Mouse (Mus musculus) MEL (cell line): ENCODE results near the gene D230025D16Rik.

ENCODE experiments used
- BHLHE40 ChIP-seq: IDR thresholded peaks from 2 replicates; pipeline ENCODE4 v1.6.1; 2012; ENCODE audit warnings: low read depth, mild to moderate bottlenecking, inconsistent platforms, low read length, improper control_type of control experiment, borderline replicate concordance
- CHD1 ChIP-seq: IDR thresholded peaks from 2 replicates; pipeline ENCODE4 v1.6.1; 2012; ENCODE audit warnings: low read depth, mild to moderate bottlenecking, inconsistent platforms, low read length, improper control_type of control experiment
- CTCF ChIP-seq, 3 experiments: IDR thresholded peaks in 2 of 3; conservative IDR thresholded peaks in 1 of 3; 2 replicates each; pipeline ENCODE4 v1.5.1; 2011 to 2012; ENCODE audit warnings: low read length in 3 of 3, low read depth in 2 of 3, mild to moderate bottlenecking in 2 of 3, improper control_type of control experiment in 1 of 3, inconsistent platforms in 1 of 3, mixed read lengths in 1 of 3, moderate library complexity in 1 of 3; ENCODE audit not compliant: control insufficient read depth in 1 of 3, insufficient read depth in 1 of 3, poor library complexity in 1 of 3, severe bottlenecking in 1 of 3
- JUND ChIP-seq: IDR thresholded peaks from 2 replicates; pipeline ENCODE4 v1.6.1; 2011; ENCODE audit warnings: low read depth, mild to moderate bottlenecking, improper control_type of control experiment, low read length
- POLR2A ChIP-seq, 2 experiments: IDR thresholded peaks; 2 replicates each; pipeline ENCODE4 v1.6.1; 2011 to 2012; ENCODE audit warnings: low read length in 2 of 2, mild to moderate bottlenecking in 2 of 2, control low read depth in 1 of 2, improper control_type of control experiment in 1 of 2, low read depth in 1 of 2, moderate library complexity in 1 of 2; ENCODE audit not compliant: control insufficient read depth in 1 of 2, insufficient read depth in 1 of 2, poor library complexity in 1 of 2
- POLR2AphosphoS2 ChIP-seq: IDR thresholded peaks from 2 replicates; pipeline ENCODE4 v1.6.1; 2011; ENCODE audit warnings: low read length, improper control_type of control experiment
- TCF12 ChIP-seq: IDR thresholded peaks from 2 replicates; pipeline ENCODE4 v1.6.1; 2014; ENCODE audit warnings: low read depth, mild to moderate bottlenecking, inconsistent platforms, low read length, improper control_type of control experiment, moderate library complexity
- ZKSCAN1 ChIP-seq: IDR thresholded peaks from 2 replicates; pipeline ENCODE4 v1.6.1; 2012; ENCODE audit warnings: low read depth, mild to moderate bottlenecking, inconsistent platforms, low read length, improper control_type of control experiment, moderate library complexity

DNA sequence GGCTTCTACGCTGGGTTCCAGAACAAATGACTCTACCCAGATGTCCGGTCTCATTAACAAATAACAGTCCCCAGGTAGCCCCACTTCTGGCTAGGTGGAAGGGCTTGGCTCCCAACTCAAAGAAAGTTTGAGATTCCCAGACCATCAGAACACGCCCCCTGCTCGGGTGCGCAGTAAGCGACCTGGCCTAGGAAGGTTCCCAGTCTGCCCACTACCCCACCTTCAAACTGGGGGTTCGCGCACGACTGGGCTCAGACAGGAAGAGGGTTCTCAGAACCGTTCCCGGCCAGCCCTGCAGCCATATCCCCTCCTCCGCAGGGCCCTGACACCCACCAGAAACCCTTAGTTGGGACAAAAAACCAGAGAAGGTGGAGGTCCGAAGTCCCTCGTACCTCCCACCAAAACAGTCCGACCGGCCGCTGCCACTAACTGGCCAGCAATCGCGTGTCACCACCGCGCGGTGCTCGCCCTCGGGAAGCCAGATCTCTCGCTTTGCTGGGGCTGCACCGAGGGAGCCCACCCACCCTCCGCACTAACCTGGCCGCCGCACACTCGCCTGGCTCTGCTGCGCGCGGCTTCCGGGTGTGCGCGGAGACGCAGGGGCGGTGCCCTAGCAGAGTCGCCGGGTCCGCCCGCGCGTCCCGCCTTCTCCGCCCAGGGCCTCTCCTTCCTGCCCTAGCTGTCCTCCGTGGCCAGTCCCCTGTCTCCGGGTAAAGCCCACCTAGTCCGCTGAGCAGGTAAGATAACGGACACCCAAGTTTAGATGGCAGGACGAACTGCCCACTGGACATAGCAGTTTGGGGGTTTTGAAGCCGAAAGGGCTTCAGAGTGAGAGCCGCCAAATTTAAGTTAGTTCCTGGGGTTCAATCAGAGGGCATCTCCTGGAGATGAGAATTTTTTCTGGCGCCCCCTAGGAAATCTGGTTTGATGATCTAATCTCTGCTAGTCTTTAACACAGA lies 39.4 kb downstream of the D230025D16Rik start, which contains the start of the genes Tradd and Fbxl8:
- 0 out of 6 replicates have a peak, but pooled peaks of 1 of the 3 experiments have one; percentile 1 for TF ChIP-seq CTCF (IDR thresholded peaks at IDR 0.05 in 2 of 3, conservative IDR thresholded peaks at IDR 0.05 in 1 of 3; ENCODE audit: control insufficient read depth in 1 of 3, insufficient read depth in 1 of 3, low read depth in 2 of 3, low read length in 3 of 3, poor library complexity in 1 of 3, severe bottlenecking in 1 of 3)
- peak; percentile 29 for TF ChIP-seq TCF12
- no peak for TF ChIP-seq BHLHE40
- no peak for TF ChIP-seq CHD1
- TF ChIP-seq POLR2A (IDR thresholded peaks at IDR 0.05; ENCODE audit: control insufficient read depth in 1 of 2, insufficient read depth in 1 of 2, low read depth in 1 of 2, low read length in 2 of 2, poor library complexity in 1 of 2): peak; percentile 73 to 78
- no peak for TF ChIP-seq JUND
- TF ChIP-seq ZKSCAN1: no peak
- peak; percentile 82; the same call in 1 of the 2 replicates for TF ChIP-seq POLR2AphosphoS2
